Mouse (Mus musculus) megakaryocyte-erythroid progenitor cell, adult 5-6 weeks (primary cell): ENCODE measurements around the gene Slc35f1. TPM values are rescaled to one million over a fixed set of nuclear protein-coding genes. Genes with fewer than 3 reads are reported as not detected.
A peak's percentile ranks its signal among the peaks of the same experiment; 100 is the strongest.

Source experiments
- ATAC-seq: replicated peaks from 2 replicates; pipeline ENCODE4 v1.8.0; 2016; ENCODE audit warnings: mild to moderate bottlenecking, inconsistent platforms; ENCODE audit not compliant: severe bottlenecking, poor library complexity, low FRiP score, low TSS enrichment
- total RNA-seq, 2 experiments: library from RNA; stranded (forward) in 1 of 2; stranded (reverse) in 1 of 2; fragments of 200-1000, 215-1000 nt in 1 of 2; fragments of >200 nt in 1 of 2; fragmentation: Nextera tagmentation in 1 of 2; gene quantifications; 2 replicates each; pipeline ENCODE4 v1.2.3; 2014 to 2017

The Slc35f1 gene
- total RNA-seq (2014; fragmentation: Nextera tagmentation) = not detected in 2 replicates
- not detected in 2 replicates for total RNA-seq (2017)

- peak; percentile 30; the same call in 1 of the 2 replicates for ATAC-seq
These were observed at the start of gene Slc35f1 for GRCm38 (mm10) chr10:52690334-52690991. Gene Slc35f1, plus strand, starts transcription at chr10:52690533.

GRCm38 (mm10) chr10:52671234-52671633 lies 19.1 kb upstream of the Slc35f1 start:
- ATAC-seq = no peak

DNA sequence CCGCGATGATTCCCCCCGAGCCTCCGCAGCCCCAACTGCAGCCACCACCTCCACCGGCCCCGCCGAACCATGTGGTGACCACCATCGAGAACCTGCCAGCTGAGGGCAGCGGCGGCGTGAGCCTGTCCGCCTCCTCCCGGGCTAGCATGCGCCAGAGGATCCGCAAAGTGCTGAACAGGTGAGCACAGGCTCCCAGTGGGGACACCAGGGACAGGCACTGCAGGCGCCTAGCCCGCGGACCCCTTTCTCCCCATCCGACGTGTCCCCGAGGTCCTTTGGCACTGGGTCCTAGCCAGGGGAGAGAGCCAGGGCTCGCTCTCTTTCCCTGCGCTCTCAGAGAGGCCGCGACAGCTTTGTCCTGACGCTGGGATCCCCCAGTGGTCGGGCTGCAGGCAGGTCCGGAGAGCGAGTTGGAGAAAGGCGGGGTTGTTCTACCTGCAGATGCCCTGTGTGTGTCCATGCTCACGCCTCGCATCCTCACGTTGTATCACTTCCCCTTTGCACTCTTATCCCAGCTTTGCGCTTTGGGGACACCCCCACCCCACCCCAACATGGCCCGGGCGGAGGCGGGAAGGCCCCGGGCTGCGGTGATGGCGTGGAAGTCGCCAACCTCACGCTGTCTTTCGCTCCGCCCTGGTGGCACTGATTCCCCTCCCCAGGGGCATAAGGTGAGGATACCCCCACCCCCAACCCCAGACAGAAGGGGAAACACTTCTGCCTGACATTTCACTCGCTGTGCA lies 829 bp downstream of the Slc35f1 start:
- no peak for ATAC-seq

GRCm38 (mm10) chr10:52703688-52704087 lies 13.4 kb downstream of the Slc35f1 start:
- no peak for ATAC-seq

DNA sequence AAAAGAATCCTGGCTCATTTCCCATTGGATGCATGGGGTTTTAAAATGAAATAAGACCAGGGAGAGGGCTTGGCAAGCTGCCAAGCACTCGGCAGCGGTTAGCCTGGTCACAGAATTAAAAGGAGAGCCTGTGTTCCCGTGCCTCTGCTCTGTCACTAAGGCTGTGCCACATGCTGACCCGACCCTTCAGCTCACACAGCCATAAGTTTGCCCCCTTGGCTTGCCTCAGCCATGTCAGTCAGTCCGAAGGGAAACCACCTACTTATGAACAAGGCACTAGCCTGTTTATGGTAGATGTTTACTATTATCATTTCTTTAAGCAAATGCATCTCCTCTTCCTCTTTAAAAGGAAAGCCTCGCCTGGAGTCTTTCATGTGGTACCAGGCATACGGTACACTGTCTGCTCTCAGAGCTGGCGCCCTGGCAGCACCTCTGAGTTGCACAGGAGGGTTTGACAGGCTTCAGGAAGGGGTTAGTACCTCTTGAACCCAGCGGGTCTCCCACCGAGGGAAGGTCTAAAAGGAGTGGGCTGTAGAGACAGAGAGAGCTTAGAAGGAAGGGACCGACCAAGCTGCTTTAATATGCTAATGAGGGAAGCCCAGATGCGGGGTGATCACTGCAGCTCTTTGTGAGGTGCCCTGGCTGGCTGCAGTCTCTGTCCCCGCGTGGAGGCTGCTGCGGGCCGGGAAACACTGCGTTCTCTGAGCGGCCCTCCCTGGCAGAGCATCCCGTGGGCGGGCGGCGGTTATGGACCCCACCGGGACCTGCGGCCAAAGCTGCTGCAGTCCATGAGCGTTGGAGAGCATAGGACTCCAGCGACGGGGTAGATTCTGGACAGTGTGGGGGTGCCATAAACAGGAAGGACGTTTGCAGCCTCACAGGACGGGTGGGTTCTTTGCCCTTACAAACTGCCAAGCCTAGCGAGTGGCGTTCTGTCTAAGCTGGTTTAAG lies 14.0 kb downstream of the Slc35f1 start:
- ATAC-seq = no peak

DNA sequence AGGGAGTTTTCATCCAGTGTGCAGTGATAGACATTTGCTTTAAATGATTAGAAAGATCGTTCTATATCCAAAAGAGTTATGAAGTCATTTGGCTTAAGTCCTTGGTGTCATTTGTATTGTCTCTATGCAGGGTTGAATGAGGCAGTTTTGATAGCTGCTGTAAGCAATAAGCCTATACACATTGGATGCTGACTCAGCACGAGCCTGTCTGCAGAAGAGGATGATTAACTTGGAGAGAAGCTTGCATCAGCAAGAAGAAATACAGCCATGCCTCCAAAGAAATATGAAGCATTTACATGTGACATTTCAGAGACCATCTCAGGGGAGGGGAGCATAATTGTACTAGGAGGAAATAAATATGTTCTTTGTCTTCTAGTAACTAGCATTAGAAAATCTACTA lies 19.1 kb downstream of the Slc35f1 start:
- no peak for ATAC-seq

GRCm38 (mm10) chr10:52712166-52712565 lies 21.8 kb downstream of the Slc35f1 start:
- no peak for ATAC-seq

DNA sequence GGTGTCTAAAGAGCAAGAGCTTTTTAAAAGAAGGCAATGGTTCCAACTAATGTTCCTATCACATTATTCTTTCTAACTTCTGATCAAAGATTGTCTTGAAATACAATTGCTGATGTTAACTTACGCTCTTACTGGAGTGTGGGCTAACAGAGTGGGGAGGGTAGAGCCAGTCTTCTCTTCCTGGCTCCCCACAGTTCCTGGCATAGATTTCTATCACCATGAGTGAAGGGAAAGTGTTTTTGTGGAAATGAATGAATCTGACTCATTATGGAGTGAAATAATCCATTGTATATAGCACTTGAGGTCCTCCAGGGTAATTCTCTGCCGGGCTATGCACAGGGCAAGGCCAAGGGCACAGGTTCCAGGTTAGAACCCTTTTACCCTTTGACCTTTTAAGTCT lies 24.2 kb downstream of the Slc35f1 start:
- no peak for ATAC-seq

DNA sequence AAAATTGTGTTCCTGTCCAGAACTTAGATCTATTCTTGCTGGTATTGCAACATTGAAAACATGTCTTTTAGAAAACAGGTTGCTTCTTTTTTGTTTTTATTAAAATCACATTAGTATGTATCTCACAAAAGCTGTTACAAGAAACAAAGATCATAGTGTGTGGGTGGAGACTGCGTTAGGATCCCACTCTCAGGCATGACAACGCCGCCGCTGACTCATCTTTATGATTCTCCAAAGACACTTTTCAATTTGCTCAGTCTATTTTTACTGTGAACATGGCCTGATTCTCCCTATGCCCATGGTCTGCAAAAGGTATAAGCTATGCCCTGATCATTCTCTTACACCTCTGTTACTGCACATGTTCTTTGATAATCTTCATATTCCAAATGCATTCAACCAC lies 24.8 kb downstream of the Slc35f1 start:
- ATAC-seq = no peak

GRCm38 (mm10) chr10:52718199-52718917 lies 28.0 kb downstream of the Slc35f1 start:
- no peak for ATAC-seq

GRCm38 (mm10) chr10:52726674-52727073 lies 36.3 kb downstream of the Slc35f1 start:
- no peak for ATAC-seq

GRCm38 (mm10) chr10:52742671-52743379 lies 52.5 kb downstream of the Slc35f1 start:
- no peak for ATAC-seq

DNA sequence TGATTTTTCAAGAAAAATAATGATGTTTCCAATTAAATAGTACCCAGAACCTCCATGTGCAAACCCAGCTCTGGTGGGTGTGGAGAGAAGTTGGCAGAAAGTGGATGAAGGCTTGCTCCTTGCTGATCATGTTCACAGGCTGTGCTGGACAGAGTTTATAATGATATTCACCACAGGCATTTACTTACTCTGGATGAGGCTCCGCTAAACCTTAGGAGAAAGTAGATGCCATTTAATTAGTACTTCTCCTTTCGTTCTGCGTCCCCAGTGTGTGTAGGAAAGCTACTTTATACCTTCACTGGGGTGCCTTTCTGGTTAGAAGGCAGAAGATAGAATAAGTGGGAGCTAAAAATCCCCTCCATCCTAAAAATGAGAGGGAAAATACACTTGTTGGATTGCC lies 53.5 kb downstream of the Slc35f1 start:
- no peak for ATAC-seq

DNA sequence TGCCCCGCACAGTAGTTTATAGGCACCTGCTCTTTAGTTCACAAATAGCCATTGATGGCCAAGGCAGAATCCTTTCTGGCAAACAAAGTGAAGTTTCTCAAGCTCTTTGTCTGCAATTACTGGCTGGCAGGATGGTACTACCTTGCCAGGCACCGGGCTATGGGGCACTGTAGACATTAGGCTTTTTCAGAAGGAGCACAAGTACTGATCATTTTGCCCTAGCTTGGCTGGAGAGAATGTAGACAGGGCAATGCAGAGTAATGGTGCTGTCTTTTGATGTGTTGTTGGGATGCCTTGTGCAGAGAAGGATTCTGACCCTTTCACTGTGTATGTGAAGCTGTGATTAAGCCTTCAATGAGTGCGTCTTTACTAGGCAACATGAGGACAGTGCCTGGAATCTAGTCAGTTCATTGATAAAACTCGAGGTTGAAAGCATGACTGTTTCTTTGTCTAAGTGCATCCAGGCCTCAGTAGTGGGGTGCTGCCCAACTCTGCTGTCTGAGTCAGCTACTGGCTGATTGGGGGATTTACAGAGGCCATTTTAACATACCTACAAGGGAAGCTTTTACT lies 57.8 kb downstream of the Slc35f1 start:
- no peak for ATAC-seq

- no peak for ATAC-seq
These were observed 65.8 kb downstream of the Slc35f1 start for GRCm38 (mm10) chr10:52755949-52756679.

DNA sequence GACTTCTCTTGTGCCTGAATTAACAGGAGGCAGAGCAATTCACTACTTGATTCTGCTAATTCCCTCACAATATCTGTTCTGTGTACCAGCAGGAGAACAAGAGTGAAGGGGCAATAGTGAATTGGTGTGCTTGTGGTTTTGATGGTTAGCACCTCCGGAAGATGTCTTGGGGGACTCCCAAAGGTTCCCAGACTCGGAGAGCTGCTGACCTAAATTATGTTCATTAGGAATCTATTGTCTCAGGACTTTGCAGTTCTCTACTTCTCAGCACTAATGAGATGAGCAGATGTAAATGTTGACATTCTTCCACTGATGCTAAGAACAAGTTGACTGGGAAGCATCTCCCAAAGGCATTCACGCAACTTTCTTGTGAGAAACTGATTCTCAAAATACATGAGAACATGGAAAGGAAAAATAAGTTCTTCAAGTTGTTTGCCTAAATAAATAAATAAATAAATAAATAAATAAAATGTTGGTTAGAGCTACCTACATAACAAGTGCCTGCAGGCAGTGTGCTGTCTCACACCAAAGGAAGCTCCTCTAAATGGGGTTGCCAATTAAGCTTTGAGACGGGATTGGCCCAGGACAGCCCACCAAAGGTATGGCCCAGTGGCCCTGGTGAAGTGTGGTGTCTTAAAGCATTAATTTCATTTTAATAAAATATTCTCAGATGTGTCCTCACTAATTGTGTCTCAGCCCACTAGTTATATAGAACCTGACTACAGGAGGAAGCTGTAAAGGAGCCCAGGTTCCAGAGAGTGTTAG lies 67.3 kb downstream of the Slc35f1 start:
- ATAC-seq = no peak

DNA sequence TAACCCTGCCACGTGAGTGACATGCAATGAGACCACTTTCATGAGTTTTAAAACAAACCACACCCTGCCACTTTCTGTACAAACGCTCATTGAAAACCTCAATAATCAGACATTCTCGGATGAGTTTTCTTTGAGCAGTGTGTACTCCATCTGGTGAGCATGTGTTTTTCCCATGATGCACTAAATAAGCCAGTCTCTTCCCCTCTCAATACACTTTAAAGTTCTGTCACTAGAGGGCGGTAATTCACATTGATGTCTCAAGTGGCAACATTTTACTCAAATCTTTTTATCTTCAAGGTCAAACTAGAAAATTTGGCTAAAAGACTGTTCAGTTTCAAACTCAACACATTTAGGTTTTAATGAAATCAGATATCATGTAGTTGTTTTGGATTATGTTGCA lies 68.3 kb downstream of the Slc35f1 start:
- ATAC-seq = no peak
